Mouse (Mus musculus) heart, embryonic 14.5 days (tissue): ENCODE results near the gene Fam149a. TPM values are rescaled to one million over a fixed set of nuclear protein-coding genes. Genes with fewer than 3 reads are reported as not detected.

Source experiments
- ATAC-seq: fragments of 200-750 bp; cut with Nextera tagmentation; 2 replicates; pipeline ENCODE4 v1.8.0; 2017; ENCODE audit warnings: low read depth, moderate TSS enrichment; ENCODE audit not compliant: insufficient number of reproducible peaks, insufficient read depth, low FRiP score
- H3K27ac ChIP-seq, 2 experiments: fragments of 200-500 bp in 1 of 2; fragments of 300-500 bp in 1 of 2; sonication (generic) in 1 of 2; replicated peaks in 1 of 2; 2 replicates each; pipeline ENCODE4 v1.5.1; 2012 to 2014; ENCODE audit warnings: low read depth in 2 of 2, low read length in 2 of 2, control low read depth in 1 of 2, mild to moderate bottlenecking in 1 of 2, mixed read lengths in 1 of 2; ENCODE audit not compliant: control insufficient read depth in 1 of 2, insufficient read depth in 1 of 2
- H3K27me3 ChIP-seq: fragments of 300-500 bp; sonication (generic); 2 replicates; pipeline ENCODE4 v1.6.1; 2014; ENCODE audit warnings: mild to moderate bottlenecking, low read length, control low read depth; ENCODE audit not compliant: control insufficient read depth, insufficient read depth
- H3K36me3 ChIP-seq: fragments of 300-500 bp; sonication (generic); 2 replicates; pipeline ENCODE4 v1.6.1; 2014; ENCODE audit warnings: mild to moderate bottlenecking, control low read depth, low read length, mixed read lengths; ENCODE audit not compliant: control insufficient read depth, insufficient read depth
- H3K4me1 ChIP-seq, 2 experiments: fragments of 200-500 bp in 1 of 2; fragments of 300-500 bp in 1 of 2; sonication (generic) in 1 of 2; 2 replicates each; pipeline ENCODE4 v1.6.1; 2012 to 2014; ENCODE audit warnings: low read length in 2 of 2, control low read depth in 1 of 2, mixed read lengths in 1 of 2; ENCODE audit not compliant: control insufficient read depth in 2 of 2, insufficient read depth in 2 of 2
- H3K4me2 ChIP-seq: fragments of 300-500 bp; sonication (generic); 2 replicates; pipeline ENCODE4 v1.6.1; 2014; ENCODE audit warnings: mild to moderate bottlenecking, low read length
- H3K4me3 ChIP-seq, 2 experiments: fragments of 200-500 bp in 1 of 2; fragments of 300-500 bp in 1 of 2; sonication (generic) in 1 of 2; 2 replicates each; pipeline ENCODE4 v1.5.1; 2012 to 2014; ENCODE audit warnings: low read length in 2 of 2, mild to moderate bottlenecking in 2 of 2, control low read depth in 1 of 2, low read depth in 1 of 2, moderate library complexity in 1 of 2; ENCODE audit not compliant: control insufficient read depth in 1 of 2, insufficient read depth in 1 of 2
- H3K9ac ChIP-seq: fragments of 300-500 bp; sonication (generic); 2 replicates; pipeline ENCODE4 v1.6.1; 2014; ENCODE audit warnings: mild to moderate bottlenecking, low read length
- H3K9me3 ChIP-seq: fragments of 300-500 bp; sonication (generic); 2 replicates; pipeline ENCODE4 v1.6.1; 2016; ENCODE audit warnings: low read length, control low read depth; ENCODE audit not compliant: control insufficient read depth
- WGBS: fragments of 180-500 bp; shearing (Covaris S2); extraction: QIAGEN DNeasy Blood & Tissue Kit; methylation state at CpG from one replicate; pipeline ENCODE4 v1.1.7; 2014; 5-methylcytosine and 5-hydroxymethylcytosine counted together
- polyA plus RNA-seq: library from polyadenylated mRNA; unstranded; fragments of >200 nt; fragmentation: Nextera tagmentation; extraction: Ambion mirVana; gene quantifications from 2 replicates; pipeline ENCODE4 v1.2.1, GENCODE M21; 2014

The Fam149a gene
- polyA plus RNA-seq, 1 experiment from 2014 or later, result 3.6 TPM

- H3K27me3 ChIP-seq, result no peaks in the 10 kb centered on the region
- H3K9ac ChIP-seq, result no peak overlapping the region
- H3K27ac ChIP-seq, result no peak overlapping the region
- no peak for ATAC-seq
- 92% methylated on average over 1 of the region's 1 CpGs for WGBS
- H3K4me2 ChIP-seq, result no peak overlapping the region
- no peaks in the 10 kb centered on the region for H3K36me3 ChIP-seq
- no peak overlapping the region for H3K4me3 ChIP-seq
- H3K4me1 ChIP-seq, result no peaks in the 10 kb centered on the region
- H3K9me3 ChIP-seq, result no peaks in the 10 kb centered on the region
These were observed 76.6 kb downstream of the Fam149a start for GRCm38 (mm10) chr8:45305479-45305878.

- Histone ChIP-seq H3K4me1 (no peaks in the 10 kb centered on the region), H3K9ac (no peak overlapping the region), H3K27ac (no peak overlapping the region), H3K27me3 (no peaks in the 10 kb centered on the region), H3K4me3 (no peak overlapping the region), H3K4me2 (no peak overlapping the region), H3K9me3 (no peaks in the 10 kb centered on the region), H3K36me3 (no peaks in the 10 kb centered on the region)
- ATAC-seq, result no peak
- WGBS, result 79% methylated on average over 3 of the region's 3 CpGs
These were observed 77.7 kb downstream of the Fam149a start for GRCm38 (mm10) chr8:45304354-45304753.

GRCm38 (mm10) chr8:45302390-45302789, 79.7 kb downstream of the Fam149a start:
- no peaks in the 10 kb centered on the region for H3K36me3 ChIP-seq
- ATAC-seq, result no peak
- no peak overlapping the region for H3K4me2 ChIP-seq

GRCm38 (mm10) chr8:45295276-45295675, 86.8 kb downstream of the Fam149a start:
- no peak overlapping the region for H3K4me2 ChIP-seq
- no peaks in the 10 kb centered on the region for H3K4me1 ChIP-seq
- H3K36me3 ChIP-seq, result no peaks in the 10 kb centered on the region
- no peak overlapping the region for H3K9ac ChIP-seq
- H3K27me3 ChIP-seq, result no peaks in the 10 kb centered on the region
- no peaks in the 10 kb centered on the region for H3K9me3 ChIP-seq
- no peak for ATAC-seq
- no peak overlapping the region for H3K27ac ChIP-seq
- H3K4me3 ChIP-seq, result no peak overlapping the region
- WGBS, result 78% methylated on average over 6 of the region's 6 CpGs

More at GRCm38 (mm10) chr8:45302390-45302789, 79.7 kb downstream of the Fam149a start:
- no peaks in the 10 kb centered on the region for H3K9me3 ChIP-seq
- 85% methylated on average over 8 of the region's 8 CpGs for WGBS
- no peak overlapping the region for H3K4me3 ChIP-seq
- no peaks in the 10 kb centered on the region for H3K4me1 ChIP-seq
- H3K9ac ChIP-seq, result no peak overlapping the region
- H3K27me3 ChIP-seq, result no peaks in the 10 kb centered on the region
- H3K27ac ChIP-seq, result no peak overlapping the region

GRCm38 (mm10) chr8:45294687-45295086, 87.4 kb downstream of the Fam149a start, which contains the start of gene Klkb1:
Gene Klkb1, minus strand, starts transcription at chr8:45294859.
- H3K9ac ChIP-seq, result no peak within 1 kb of the TSS
- H3K36me3 ChIP-seq, result no peaks in the 10 kb centered on the region
- H3K4me2 ChIP-seq, result no peak within 1 kb of the TSS
- H3K4me3 ChIP-seq, result no peak within 1 kb of the TSS
- ATAC-seq, result no peak
- H3K9me3 ChIP-seq, result no peaks in the 10 kb centered on the region
- no peak within 1 kb of the TSS for H3K27ac ChIP-seq
- no peaks in the 10 kb centered on the region for H3K4me1 ChIP-seq
- H3K27me3 ChIP-seq, result no peaks in the 10 kb centered on the region
- WGBS, result 85% methylated on average over 7 of the region's 7 CpGs

GRCm38 (mm10) chr8:45291790-45292189, 90.3 kb downstream of the Fam149a start:
- no peaks in the 10 kb centered on the region for H3K4me1 ChIP-seq
- H3K4me2 ChIP-seq, result no peak overlapping the region
- no peaks in the 10 kb centered on the region for H3K36me3 ChIP-seq
- no peaks in the 10 kb centered on the region for H3K27me3 ChIP-seq
- no peak overlapping the region for H3K27ac ChIP-seq
- no peak overlapping the region for H3K4me3 ChIP-seq
- ATAC-seq, result no peak
- WGBS, result 85% methylated on average over 2 of the region's 2 CpGs
- H3K9ac ChIP-seq, result no peak overlapping the region
- H3K9me3 ChIP-seq, result no peaks in the 10 kb centered on the region

Other genes with a start within 250 kb of the Fam149a start
- gene F11, start 120.3 kb downstream of the Fam149a start, polyA plus RNA-seq, result not detected in 2 replicates
- not detected in 2 replicates for gene Klkb1, start 87.4 kb downstream of the Fam149a start, polyA plus RNA-seq
- gene Gm45753, start 73.8 kb downstream of the Fam149a start, polyA plus RNA-seq, result not detected in 2 replicates
- 0.76 and 1.1 TPM in 2 replicates for gene Cyp4v3, start 49.1 kb downstream of the Fam149a start, polyA plus RNA-seq
- 3.0 and 3.3 TPM in 2 replicates for gene Tlr3, start 28.8 kb upstream of the Fam149a start, polyA plus RNA-seq
- 476 and 526 TPM in 2 replicates for gene Sorbs2, start 125.5 kb upstream of the Fam149a start, polyA plus RNA-seq